Mouse (Mus musculus) ES-Bruce4 (cell line): ENCODE measurements around the gene Slc35f1.

Source experiments
- CTCF ChIP-seq: IDR thresholded peaks from one replicate; pipeline ENCODE4 v1.8.1; 2011; ENCODE audit warnings: low read depth, low read length
- EP300 ChIP-seq: IDR thresholded peaks from 2 replicates; pipeline ENCODE4 v1.6.1; 2011; ENCODE audit warnings: low read depth, low read length; ENCODE audit not compliant: insufficient read depth
- POLR2A ChIP-seq: IDR thresholded peaks from one replicate; pipeline ENCODE4 v1.8.1; 2011; ENCODE audit warnings: low read length; ENCODE audit not compliant: insufficient read depth

GRCm38 (mm10) chr10:52709482-52709881 is 19.1 kb downstream of the Slc35f1 start:
- TF ChIP-seq CTCF: no peak
- TF ChIP-seq EP300: no peak
- TF ChIP-seq POLR2A: no peak
